Mouse (Mus musculus): ENCODE results near the gene Edar.

DNA sequence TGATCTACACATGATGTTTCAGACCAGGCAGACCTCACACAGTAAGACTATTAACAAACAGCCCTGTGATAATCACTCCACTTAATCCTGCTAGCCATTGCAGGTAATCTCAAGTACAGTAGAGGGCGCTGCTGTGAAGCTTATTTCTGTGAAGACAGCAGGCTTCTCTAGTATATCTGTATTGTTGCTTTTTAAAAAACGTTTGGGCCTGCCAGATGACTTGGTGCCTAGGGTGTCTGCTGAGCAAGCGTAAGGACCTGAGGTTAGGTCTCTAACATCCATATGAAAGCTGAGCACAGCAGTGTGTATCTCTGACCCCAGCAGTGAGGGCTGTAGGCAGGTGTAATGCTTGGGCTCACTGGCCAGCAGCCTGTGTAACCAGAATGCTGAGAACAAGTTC is 115.6 kb downstream of the Edar start:
- TF ChIP-seq CHD2 (IDR thresholded peaks at IDR 0.05; ENCODE audit: low read depth, low read length) (no peak), MAFK (IDR thresholded peaks at IDR 0.05; ENCODE audit: insufficient read depth, low read depth, low read length) (no peak)
